Mouse (Mus musculus): ENCODE data around the gene 2410004P03Rik. TPM values are rescaled to one million over a fixed set of nuclear protein-coding genes. Genes with fewer than 3 reads are reported as not detected.

2410004P03Rik gene
- total RNA-seq, 2 experiments from 2014 or later: 0.50 TPM; not detected in 1

Other genes starting within 250 kb of the 2410004P03Rik start
- under 1 TPM; 0.19 to 0.90 TPM for gene Greb1, start 210.8 kb downstream of the 2410004P03Rik start, total RNA-seq (2021)
- 10 to 100 TPM; 57.2 to 60.7 TPM for gene E2f6, start 200.8 kb downstream of the 2410004P03Rik start, total RNA-seq (2021)
- 10 to 100 TPM; 83.6 to 87.4 TPM for gene Rock2, start 116.8 kb downstream of the 2410004P03Rik start, total RNA-seq (2021)
- 1 to 10 TPM; 2.9 to 3.3 TPM for gene Pqlc3, start 11.3 kb downstream of the 2410004P03Rik start, total RNA-seq (2021)
- under 1 TPM in 1 of 2 experiments, not detected in 1; 0.05 TPM for gene Kcnf1, start 165.2 kb upstream of the 2410004P03Rik start, total RNA-seq (2021)

All from heart, postnatal 14 days (tissue).